Mouse (Mus musculus): Measurements from ENCODE around the gene Tas2r117. TPM values are rescaled to one million over a fixed set of nuclear protein-coding genes. Genes with fewer than 3 reads are reported as not detected.

Tas2r117 gene
- not detected for total RNA-seq (2021)
- long read RNA-seq, experiment 1: 0 reads
- long read RNA-seq, experiment 2: 0 reads

- DNase-seq: no peak
- intact Hi-C loops (cut with DNase I; ENCODE audit: low total_unique reads): no loop called here
Observed at GRCm38 (mm10) chr6:132802518-132802917, at the start of gene Tas2r117. Gene Tas2r117, plus strand, starts transcription at chr6:132802818.

- intact Hi-C loops (cut with DNase I; ENCODE audit: low total_unique reads): no loop called here
- no peak for DNase-seq
Observed at GRCm38 (mm10) chr6:132754430-132754829, 48.2 kb upstream of the Tas2r117 start, which contains the start of gene Tas2r124. Gene Tas2r124, plus strand, starts transcription at chr6:132754730.

DNA sequence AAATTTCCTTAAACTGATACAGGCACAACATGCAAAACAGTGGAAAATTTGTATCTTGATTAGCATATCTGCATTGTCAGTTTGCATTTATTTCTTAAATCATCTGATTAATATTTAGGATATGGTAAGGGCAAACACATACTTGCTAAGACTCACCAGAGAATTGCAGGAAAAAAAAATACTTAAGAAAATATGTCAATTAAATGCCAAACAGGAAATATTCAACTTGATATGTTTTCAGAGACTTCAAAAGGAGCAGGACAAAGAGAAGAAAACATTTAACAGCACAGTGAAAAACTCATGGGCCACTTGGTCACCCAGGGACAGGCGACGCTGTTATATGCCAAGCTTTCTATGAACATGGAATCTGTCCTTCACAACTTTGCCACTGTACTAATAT, 40.8 kb upstream of the Tas2r117 start, which contains the start of gene Tas2r102:
Tas2r102 (plus strand) TSS at position 301 of the 400 bp plus-strand sequence.
- DNase-seq: no peak
- intact Hi-C loops (cut with DNase I; ENCODE audit: low total_unique reads): no loop called here

DNA sequence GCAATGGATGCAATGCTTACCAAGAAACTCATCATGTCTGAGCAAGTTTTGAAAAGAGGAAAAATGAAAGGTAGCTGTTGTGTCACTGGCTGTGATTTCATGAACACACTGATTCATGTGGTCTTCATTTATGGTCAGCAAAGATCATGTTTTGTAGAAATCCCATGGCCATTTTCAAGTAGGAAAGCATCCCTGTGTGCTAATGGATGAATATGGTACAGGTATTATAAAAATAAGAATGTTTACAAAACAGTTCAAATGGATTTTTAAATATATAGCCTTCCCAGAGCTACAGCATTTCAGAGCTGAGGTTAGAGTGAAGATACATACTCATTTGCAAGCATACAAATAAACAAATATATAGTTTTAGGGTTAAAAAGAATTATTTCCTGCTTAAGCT, 24.6 kb upstream of the Tas2r117 start, which contains the start of gene Tas2r136:
Tas2r136 (minus strand) TSS at position 101 of the 400 bp plus-strand sequence.
- DNase-seq: no peak
- intact Hi-C loops (cut with DNase I; ENCODE audit: low total_unique reads): no loop called here

GRCm38 (mm10) chr6:132795393-132795792, 7.2 kb upstream of the Tas2r117 start:
- intact Hi-C loops (cut with DNase I; ENCODE audit: low total_unique reads): no loop called here
- no peak for DNase-seq

- no peak for DNase-seq
- intact Hi-C loops (cut with DNase I; ENCODE audit: low total_unique reads): no loop called here
Observed at GRCm38 (mm10) chr6:132846842-132847241, 44.2 kb downstream of the Tas2r117 start, which contains the start of gene Tas2r123. Gene Tas2r123, plus strand, starts transcription at chr6:132847142.

Other genes with a start within 250 kb of the Tas2r117 start
- gene Prh1, start 233.0 kb upstream of the Tas2r117 start, total RNA-seq (2021): not detected
- not detected for gene Prp2, start 206.9 kb upstream of the Tas2r117 start, total RNA-seq (2021)
- gene A630073D07Rik, start 151.3 kb upstream of the Tas2r117 start, total RNA-seq (2021): not detected
- not detected for gene Tas2r120, start 145.9 kb upstream of the Tas2r117 start, total RNA-seq (2021)
- not detected for gene Tas2r121, start 101.8 kb upstream of the Tas2r117 start, total RNA-seq (2021)
- not detected for gene Tas2r122, start 90.9 kb upstream of the Tas2r117 start, total RNA-seq (2021)
- gene Tas2r115, start 64.8 kb upstream of the Tas2r117 start, total RNA-seq (2021): not detected
- gene Tas2r124, start 48.1 kb upstream of the Tas2r117 start, total RNA-seq (2021): not detected
- not detected for gene Tas2r102, start 40.7 kb upstream of the Tas2r117 start, total RNA-seq (2021)
- gene Tas2r136, start 24.7 kb upstream of the Tas2r117 start, total RNA-seq (2021): not detected
- gene Tas2r123, start 44.3 kb downstream of the Tas2r117 start, total RNA-seq (2021): not detected
- gene Tas2r116, start 52.6 kb downstream of the Tas2r117 start, total RNA-seq (2021): not detected
- not detected for gene Tas2r110, start 65.2 kb downstream of the Tas2r117 start, total RNA-seq (2021)
- not detected for gene Tas2r113, start 90.2 kb downstream of the Tas2r117 start, total RNA-seq (2021)
- gene Tas2r125, start 106.8 kb downstream of the Tas2r117 start, total RNA-seq (2021): not detected
- gene Tas2r129, start 148.3 kb downstream of the Tas2r117 start, total RNA-seq (2021): not detected
- gene Tas2r131, start 155.1 kb downstream of the Tas2r117 start, total RNA-seq (2021): not detected
- not detected for gene Tas2r109, start 178.1 kb downstream of the Tas2r117 start, total RNA-seq (2021)
- gene Tas2r103, start 234.3 kb downstream of the Tas2r117 start, total RNA-seq (2021): not detected

All from gastrocnemius, postnatal 14 days (tissue).